Mouse (Mus musculus): ENCODE measurements around the gene Cox17. TPM values are rescaled to one million over a fixed set of nuclear protein-coding genes. Genes with fewer than 3 reads are reported as not detected.

Cox17 gene
- polyA plus RNA-seq, 1 experiment: not detected

DNA sequence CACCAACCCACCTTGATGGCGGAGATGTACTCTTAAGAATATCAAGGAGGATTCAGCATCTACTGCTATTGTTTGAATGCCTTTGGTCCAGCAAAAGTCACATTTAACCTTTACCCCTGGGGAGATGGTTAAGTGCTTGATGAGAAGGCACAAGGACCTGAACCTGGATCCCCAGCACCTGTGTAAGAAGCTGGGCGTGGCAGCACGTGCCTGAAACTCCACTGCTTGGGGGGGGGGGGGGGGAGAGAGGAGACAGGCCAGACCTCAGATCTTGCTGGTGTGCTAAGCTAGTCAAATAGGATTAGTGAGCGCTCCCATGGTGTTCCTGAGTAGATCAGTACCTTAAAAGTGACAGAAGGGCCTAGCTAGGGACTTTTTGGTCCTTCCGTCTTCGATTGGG is 54.7 kb downstream of the Cox17 start:
- peaks cover 11% of the 10 kb centered on the region for H3K4me1 ChIP-seq (ENCODE audit: control insufficient read depth, insufficient read depth, low read length)
- no peak overlapping the region for H3K4me3 ChIP-seq (ENCODE audit: insufficient read depth, low read depth, low read length)
- 87% methylated on average over 6 of the region's 6 CpGs for WGBS
- TF ChIP-seq POLR2A (IDR thresholded peaks at IDR 0.05; ENCODE audit: insufficient read depth, low read depth, low read length) (no peak), CTCF (IDR thresholded peaks at IDR 0.05; ENCODE audit: insufficient read depth, low read depth, low read length) (no peak)
- H3K27ac ChIP-seq (ENCODE audit: insufficient read depth, low read depth, low read length): no peak overlapping the region

Other genes starting within 250 kb of the Cox17 start
- gene Nr1i2, start 52.2 kb upstream of the Cox17 start, polyA plus RNA-seq (2012; ENCODE audit: insufficient read depth, insufficient read length, low replicate concordance, missing spikeins): not detected in 2 replicates
- not detected in 2 replicates for gene Maats1, start 4.8 kb upstream of the Cox17 start, polyA plus RNA-seq (2012; ENCODE audit: insufficient read depth, insufficient read length, low replicate concordance, missing spikeins)
- not detected in 2 replicates for gene Gm21987, start within 50 bp of the Cox17 start, polyA plus RNA-seq (2012; ENCODE audit: insufficient read depth, insufficient read length, low replicate concordance, missing spikeins)
- gene Popdc2, start 15.2 kb downstream of the Cox17 start, polyA plus RNA-seq (2012; ENCODE audit: insufficient read depth, insufficient read length, low replicate concordance, missing spikeins): not detected in 2 replicates
- gene Pla1a, start 86.2 kb downstream of the Cox17 start, polyA plus RNA-seq (2012; ENCODE audit: insufficient read depth, insufficient read length, low replicate concordance, missing spikeins): not detected in 2 replicates
- gene Adprh, start 105.7 kb downstream of the Cox17 start, polyA plus RNA-seq (2012; ENCODE audit: insufficient read depth, insufficient read length, low replicate concordance, missing spikeins): not detected in 2 replicates
- not detected in 2 replicates for gene Cd80, start 108.6 kb downstream of the Cox17 start, polyA plus RNA-seq (2012; ENCODE audit: insufficient read depth, insufficient read length, low replicate concordance, missing spikeins)
- gene Timmdc1, start 175.7 kb downstream of the Cox17 start, polyA plus RNA-seq (2012; ENCODE audit: insufficient read depth, insufficient read length, low replicate concordance, missing spikeins): not detected in 2 replicates
- not detected in 2 replicates for gene Poglut1, start 203.3 kb downstream of the Cox17 start, polyA plus RNA-seq (2012; ENCODE audit: insufficient read depth, insufficient read length, low replicate concordance, missing spikeins)
- gene Tmem39a, start 211.7 kb downstream of the Cox17 start, polyA plus RNA-seq (2012; ENCODE audit: insufficient read depth, insufficient read length, low replicate concordance, missing spikeins): not detected in 2 replicates